Mouse (Mus musculus): ENCODE data around the gene Kdm5d. TPM values are rescaled to one million over a fixed set of nuclear protein-coding genes. Genes with fewer than 3 reads are reported as not detected.

The Kdm5d gene
- not detected for polyA plus RNA-seq (2012; fragmentation: generic; extraction: Trizol)
- long read RNA-seq, experiment 1 = 0 reads
- long read RNA-seq, experiment 2 = 0 reads

- no peak within 1 kb of the TSS for H3K4me3 ChIP-seq (ENCODE audit: insufficient read depth, poor library complexity, severe bottlenecking)
- no peaks in the 10 kb centered on the region for H3K79me2 ChIP-seq (ENCODE audit: control insufficient read depth, insufficient read depth)
- no peaks in the 10 kb centered on the region for H3K27me3 ChIP-seq (ENCODE audit: control insufficient read depth, insufficient read depth, insufficient read length)
- TF ChIP-seq MYOG (IDR thresholded peaks at IDR 0.05; ENCODE audit: control insufficient read depth, extremely low read depth, insufficient read length) = no peak
- TF ChIP-seq CTCF (IDR thresholded peaks at IDR 0.05; ENCODE audit: control insufficient read depth, insufficient read depth, insufficient read length) = no peak
- TF ChIP-seq MYOD1 (IDR thresholded peaks at IDR 0.05; ENCODE audit: control insufficient read depth, insufficient read length, low read depth) = no peak
- TF ChIP-seq CEBPB (IDR thresholded peaks at IDR 0.05; ENCODE audit: low read depth) = no peak
- no peak for TF ChIP-seq FOSL1 (IDR thresholded peaks at IDR 0.05; ENCODE audit: insufficient read depth, low read length, poor library complexity, severe bottlenecking)
- no peak for TF ChIP-seq MAX (IDR thresholded peaks at IDR 0.05)
- H3K79me3 ChIP-seq (ENCODE audit: low read depth) = no peaks in the 10 kb centered on the region
- H3K36me3 ChIP-seq (ENCODE audit: control insufficient read depth, insufficient read depth) = no peaks in the 10 kb centered on the region
- no peak within 1 kb of the TSS for H3ac ChIP-seq (ENCODE audit: control insufficient read depth, insufficient read length, low read depth)
Observed at GRCm38 (mm10) chrY:897393-898227, at the start of gene Kdm5d. Kdm5d (plus strand) TSS chrY:897788.

DNA sequence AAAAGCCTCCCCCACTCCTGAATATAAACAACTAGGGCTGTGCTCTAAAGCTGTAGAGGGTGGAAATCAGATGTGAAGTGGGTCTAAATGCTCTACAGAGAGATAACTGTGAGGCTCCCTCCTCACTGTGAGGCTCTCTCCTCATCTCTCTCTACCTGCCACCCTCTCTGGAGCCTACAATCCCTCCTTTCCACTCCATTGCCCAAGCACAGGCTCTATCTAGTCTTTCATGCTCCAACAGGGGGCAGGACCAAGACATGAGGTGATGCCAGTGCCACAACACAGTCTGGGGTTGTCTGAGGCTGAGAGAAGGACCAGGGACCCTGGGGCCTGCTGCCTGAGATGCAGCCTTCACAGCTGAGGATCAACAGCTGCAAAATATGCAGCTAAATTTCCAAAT, 25.2 kb upstream of the Kdm5d start:
- Histone ChIP-seq H3K4me3 (ENCODE audit: insufficient read depth, poor library complexity, severe bottlenecking) (no peak overlapping the region), H3ac (ENCODE audit: control insufficient read depth, insufficient read length, low read depth) (no peak overlapping the region), H3K27me3 (ENCODE audit: control insufficient read depth, insufficient read depth, insufficient read length) (no peaks in the 10 kb centered on the region), H3K36me3 (ENCODE audit: control insufficient read depth, insufficient read depth) (no peaks in the 10 kb centered on the region), H3K79me2 (ENCODE audit: control insufficient read depth, insufficient read depth) (no peaks in the 10 kb centered on the region), H3K79me3 (ENCODE audit: low read depth) (no peaks in the 10 kb centered on the region)
- TF ChIP-seq MAX (IDR thresholded peaks at IDR 0.05) = no peak
- no peak for TF ChIP-seq CEBPB (IDR thresholded peaks at IDR 0.05; ENCODE audit: low read depth)
- TF ChIP-seq CTCF (IDR thresholded peaks at IDR 0.05; ENCODE audit: control insufficient read depth, insufficient read depth, insufficient read length) = no peak
- no peak for TF ChIP-seq USF1 (IDR thresholded peaks at IDR 0.05; ENCODE audit: low read depth)
- no peak for TF ChIP-seq FOSL1 (IDR thresholded peaks at IDR 0.05; ENCODE audit: insufficient read depth, low read length, poor library complexity, severe bottlenecking)
- TF ChIP-seq MYOD1 (IDR thresholded peaks at IDR 0.05; ENCODE audit: control insufficient read depth, insufficient read length, low read depth) = no peak
- no peak for TF ChIP-seq MYOG (IDR thresholded peaks at IDR 0.05; ENCODE audit: control insufficient read depth, extremely low read depth, insufficient read length)

GRCm38 (mm10) chrY:872855-873549, 24.6 kb upstream of the Kdm5d start:
- Histone ChIP-seq H3ac (ENCODE audit: control insufficient read depth, insufficient read length, low read depth) (no peak overlapping the region), H3K36me3 (ENCODE audit: control insufficient read depth, insufficient read depth) (no peaks in the 10 kb centered on the region), H3K4me3 (ENCODE audit: insufficient read depth, poor library complexity, severe bottlenecking) (no peak overlapping the region), H3K27me3 (ENCODE audit: control insufficient read depth, insufficient read depth, insufficient read length) (no peaks in the 10 kb centered on the region), H3K79me2 (ENCODE audit: control insufficient read depth, insufficient read depth) (no peaks in the 10 kb centered on the region), H3K79me3 (ENCODE audit: low read depth) (no peaks in the 10 kb centered on the region)
- TF ChIP-seq MYOG (IDR thresholded peaks at IDR 0.05; ENCODE audit: control insufficient read depth, extremely low read depth, insufficient read length) (no peak), MAX (IDR thresholded peaks at IDR 0.05) (no peak), CEBPB (IDR thresholded peaks at IDR 0.05; ENCODE audit: low read depth) (no peak), CTCF (IDR thresholded peaks at IDR 0.05; ENCODE audit: control insufficient read depth, insufficient read depth, insufficient read length) (no peak), MYOD1 (IDR thresholded peaks at IDR 0.05; ENCODE audit: control insufficient read depth, insufficient read length, low read depth) (no peak), FOSL1 (IDR thresholded peaks at IDR 0.05; ENCODE audit: insufficient read depth, low read length, poor library complexity, severe bottlenecking) (no peak), USF1 (IDR thresholded peaks at IDR 0.05; ENCODE audit: low read depth) (no peak)

Small RNAs within 50 kb of the gene (microRNA-seq; reads per million reads assigned to microRNA genes)
- not detected for gene Gm47281 (ENCODE audit: borderline microRNAs expressed)

Other genes starting within 250 kb of the Kdm5d start
- not detected for gene Zfy1, start 100.4 kb upstream of the Kdm5d start, polyA plus RNA-seq (2012; fragmentation: generic; extraction: Trizol)
- not detected for gene Uba1y, start 79.1 kb upstream of the Kdm5d start, polyA plus RNA-seq (2012; fragmentation: generic; extraction: Trizol)
- gene Eif2s3y, start 112.8 kb downstream of the Kdm5d start, polyA plus RNA-seq (2012; fragmentation: generic; extraction: Trizol) = not detected

Data from C2C12 (cell line).